Mouse (Mus musculus) kidney, adult 10 weeks (tissue): ENCODE data around the gene Dqx1. TPM values are rescaled to one million over a fixed set of nuclear protein-coding genes. Genes with fewer than 3 reads are reported as not detected.

Experiments used
- polyA plus RNA-seq: library from polyadenylated mRNA; stranded (reverse); fragments of 350-450 nt; fragmentation: Illumina TruSeq; extraction: RNeasy Lipid Tissue Mini Kit (QIAGEN cat#74804); gene quantifications from one replicate; pipeline ENCODE4 v1.2.3, GENCODE M21; 2014; ENCODE audit warnings: low read depth, low replicate concordance

Gene Dqx1
- polyA plus RNA-seq: 0.61 TPM

DNA sequence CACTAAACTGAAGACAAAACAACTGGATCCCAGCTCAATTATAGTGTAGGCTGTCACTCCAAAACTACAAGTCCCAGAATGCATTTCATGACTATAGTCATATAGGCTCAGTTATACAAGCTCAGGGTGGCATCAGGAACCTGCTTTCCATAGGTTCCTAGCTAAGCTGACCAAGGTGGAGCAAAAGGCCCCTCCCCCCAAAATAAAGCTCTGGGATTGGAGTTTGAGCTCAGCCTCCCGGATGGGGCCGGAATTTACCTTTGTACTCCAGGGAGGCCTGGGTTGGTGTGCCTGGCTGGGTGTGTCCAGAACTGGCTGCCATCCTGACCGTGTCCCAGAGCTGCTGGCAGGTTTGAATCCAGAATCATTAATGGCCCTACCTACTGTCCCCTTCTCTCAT is at the start of gene Dqx1:
Gene Dqx1 (plus strand): TSS at position 55 of the 400 bp plus-strand sequence.

DNA sequence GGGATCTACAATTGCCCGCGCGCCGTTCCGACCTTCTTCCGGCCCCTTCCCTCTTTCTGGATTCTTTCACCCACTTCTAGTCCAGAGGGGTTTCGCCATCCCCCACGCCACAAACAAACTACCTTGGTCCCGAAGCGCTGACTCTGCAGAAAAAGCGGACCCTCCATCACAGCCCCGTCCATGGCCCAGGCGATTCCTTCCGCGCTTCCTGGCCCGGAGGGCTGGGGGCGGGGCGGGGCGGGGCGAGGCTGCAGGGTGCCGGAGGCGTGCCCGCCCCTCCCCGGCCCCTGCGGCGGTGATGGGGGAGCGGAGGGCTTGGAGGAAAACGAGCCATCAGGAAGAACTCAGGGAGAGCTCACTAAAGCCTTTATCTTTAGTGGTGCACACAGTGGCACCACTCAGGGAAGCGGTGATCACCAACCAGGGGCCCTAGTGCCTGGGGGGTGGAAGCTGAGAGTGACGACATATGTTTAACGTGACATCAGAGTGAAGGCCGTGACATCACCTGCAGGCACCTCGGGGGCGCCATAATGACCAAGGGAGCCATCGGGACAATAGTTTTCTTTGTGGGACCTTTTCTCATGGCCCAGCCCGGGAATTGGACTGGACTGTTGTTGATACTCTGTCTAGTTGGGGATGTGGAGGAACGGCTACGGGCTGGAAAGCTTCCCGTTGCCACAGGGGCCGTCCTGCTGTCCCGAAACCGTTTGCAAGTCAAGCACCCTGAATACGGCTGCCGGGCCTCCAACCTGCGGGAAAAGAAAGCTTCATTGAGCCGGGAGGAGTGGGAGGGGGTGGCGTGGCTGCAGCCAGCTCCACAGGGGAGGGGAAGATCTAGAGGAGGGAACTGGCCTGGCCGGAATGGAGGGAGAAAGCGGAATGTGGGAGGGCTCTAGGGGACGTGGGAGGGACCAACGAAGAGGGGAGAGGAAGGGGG is 24.1 kb upstream of the Dqx1 start, which contains the start of the genes Dok1 and Loxl3:
Gene Dok1 (minus strand): TSS at position 223 of the 937 bp plus-strand sequence.
Gene Loxl3 (plus strand): TSS at position 925 of the 937 bp plus-strand sequence.

DNA sequence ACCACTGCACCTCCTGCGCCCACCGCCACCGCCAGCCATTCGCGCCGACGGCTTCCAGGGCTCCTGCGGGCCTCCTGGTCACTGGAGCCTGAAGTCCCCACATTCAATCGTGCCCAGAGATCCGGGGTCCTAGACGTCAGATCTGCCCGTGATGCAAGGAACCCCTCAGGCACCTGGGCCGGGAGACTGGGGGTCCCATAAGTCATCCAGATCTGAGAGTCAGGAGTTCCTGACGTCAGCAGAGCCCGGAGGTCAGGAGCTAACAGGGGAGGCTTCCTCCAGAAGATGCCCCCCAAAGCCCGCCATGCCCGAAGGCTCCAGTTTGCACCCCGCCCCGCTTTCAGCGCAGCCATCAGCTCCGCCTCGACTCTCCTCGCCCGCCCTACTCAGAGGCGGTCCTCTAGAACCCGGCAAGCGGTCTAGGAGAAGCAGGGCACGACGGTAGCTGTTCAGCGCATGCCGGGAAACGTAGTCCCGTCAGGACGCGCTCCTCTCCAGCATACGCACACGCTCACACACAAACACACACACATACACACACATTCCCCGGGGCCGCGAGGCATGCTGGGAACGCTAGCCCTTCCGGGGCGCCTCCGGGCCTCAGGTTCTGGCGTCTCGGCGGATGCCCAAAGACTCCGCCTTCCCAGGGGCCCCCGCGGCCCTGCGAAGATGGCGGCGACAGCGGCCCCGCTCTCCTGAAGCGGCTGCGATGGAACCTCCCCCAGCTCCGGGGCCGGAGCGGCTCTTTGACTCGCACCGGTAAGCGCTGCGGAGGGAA is 3.4 kb upstream of the Dqx1 start, which contains the start of gene Aup1:
Gene Aup1 (plus strand): TSS at position 448 of the 778 bp plus-strand sequence.

DNA sequence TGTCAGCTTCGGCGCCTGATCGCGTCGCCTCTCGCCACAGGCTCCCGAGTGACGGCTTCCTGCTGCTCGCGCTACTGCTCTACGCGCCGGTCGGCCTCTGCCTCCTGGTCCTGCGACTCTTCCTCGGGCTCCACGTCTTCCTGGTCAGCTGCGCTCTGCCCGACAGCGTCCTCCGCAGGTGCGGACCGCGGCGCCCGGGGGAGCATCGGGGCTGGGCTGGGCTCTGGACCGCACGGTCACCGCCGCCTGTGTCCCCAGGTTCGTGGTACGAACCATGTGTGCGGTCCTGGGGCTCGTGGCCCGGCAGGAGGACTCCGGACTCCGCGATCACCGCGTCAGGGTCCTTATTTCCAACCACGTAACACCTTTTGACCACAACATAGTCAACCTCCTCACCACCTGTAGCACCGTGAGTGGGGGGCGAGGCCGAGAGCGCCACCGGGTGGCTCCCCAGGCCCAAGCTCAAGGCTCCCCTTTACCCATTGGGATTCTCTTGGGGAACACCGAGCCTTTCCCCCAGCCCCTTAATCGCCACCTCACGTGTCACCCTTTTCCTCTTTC is 2.7 kb upstream of the Dqx1 start, which contains the start of gene Htra2:
Gene Htra2 (minus strand): TSS at position 403 of the 561 bp plus-strand sequence.

DNA sequence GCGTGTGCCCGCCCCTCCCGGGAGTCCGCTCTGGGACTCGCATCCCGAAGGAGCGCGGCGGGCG is 12.4 kb downstream of the Dqx1 start, which contains the start of gene Tlx2:
Gene Tlx2 (minus strand): TSS at position 47 of the 64 bp plus-strand sequence.

DNA sequence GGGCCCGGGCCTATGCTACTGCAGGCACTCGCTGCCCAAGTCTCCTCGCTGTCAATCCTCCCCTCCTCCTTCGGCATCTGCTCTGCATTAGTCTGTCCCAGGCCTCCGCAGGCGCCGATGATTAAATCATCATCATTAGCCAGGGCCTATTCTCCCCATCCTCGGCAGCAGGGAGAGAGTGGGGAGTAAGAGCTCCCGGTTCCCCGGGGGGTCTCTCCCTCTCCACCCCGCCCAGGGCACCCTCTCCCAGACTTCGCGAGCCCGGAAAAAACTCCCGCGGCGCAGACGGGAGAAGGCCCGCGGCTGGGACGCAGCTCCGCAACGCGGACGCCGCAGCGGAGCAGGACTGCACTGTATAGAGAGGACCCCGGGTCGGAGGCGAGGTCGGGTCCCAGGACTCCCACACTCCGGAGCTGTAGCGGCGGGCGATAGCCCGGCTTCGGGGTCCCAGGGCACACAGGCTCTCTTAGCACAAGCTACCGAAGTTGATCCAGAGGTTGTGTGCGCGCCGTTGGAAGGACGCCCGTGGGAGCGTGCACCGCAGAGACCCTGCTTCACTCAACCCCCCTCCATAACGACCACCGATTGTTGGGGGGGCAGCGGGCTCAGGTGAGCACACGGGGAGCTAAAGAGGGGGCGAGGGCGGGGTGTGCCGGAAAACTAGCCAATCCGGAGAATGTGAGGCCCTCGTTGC is 20.1 kb downstream of the Dqx1 start, which contains the start of gene Pcgf1:
Gene Pcgf1 (plus strand): TSS at position 240 of the 694 bp plus-strand sequence.

DNA sequence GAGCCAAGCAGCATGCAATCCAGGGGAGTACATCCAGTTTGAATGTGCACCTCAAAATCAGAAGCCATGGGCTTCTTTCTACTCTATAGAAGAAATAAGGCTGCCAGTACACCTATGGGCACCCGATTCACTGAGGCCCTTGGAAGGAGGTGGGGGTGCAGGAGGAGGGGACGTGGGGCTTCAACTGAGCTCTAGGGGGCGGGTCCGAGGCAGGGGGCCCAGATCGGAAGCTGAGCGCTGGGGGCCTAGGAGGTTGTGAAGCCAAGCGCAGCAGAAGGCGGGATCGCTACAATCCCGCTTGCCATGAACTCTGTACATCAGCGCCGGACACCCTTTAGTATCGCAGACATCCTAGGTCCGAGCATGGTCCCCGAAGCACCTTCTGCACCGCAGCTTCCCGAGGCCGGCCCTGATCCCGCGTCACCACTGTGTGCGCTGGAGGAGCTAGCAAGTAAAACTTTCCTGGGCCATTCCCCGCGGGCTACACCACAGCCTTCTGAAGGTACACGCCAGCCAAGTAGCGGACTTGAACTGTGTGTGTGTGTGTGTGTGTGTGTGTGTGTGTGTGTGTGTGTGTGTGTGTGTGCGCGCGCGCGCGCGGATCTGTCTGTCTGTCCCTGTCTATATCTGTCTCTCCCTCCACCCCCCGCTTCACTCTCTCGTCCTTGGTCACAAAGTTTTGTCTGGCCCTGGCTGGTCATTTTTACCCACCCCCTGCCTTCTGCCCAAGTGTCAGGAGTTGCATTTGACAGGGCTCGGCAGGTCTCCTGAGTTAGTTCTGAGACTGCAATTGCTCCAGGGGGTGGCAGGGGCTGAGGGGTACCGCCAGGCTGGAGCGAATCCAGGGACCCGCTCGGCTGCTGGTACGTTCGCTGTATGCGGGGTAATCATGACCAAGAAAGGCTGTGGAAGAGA is 28.7 kb downstream of the Dqx1 start, which contains the start of gene Lbx2:
Gene Lbx2 (plus strand): TSS at position 247 of the 915 bp plus-strand sequence.

DNA sequence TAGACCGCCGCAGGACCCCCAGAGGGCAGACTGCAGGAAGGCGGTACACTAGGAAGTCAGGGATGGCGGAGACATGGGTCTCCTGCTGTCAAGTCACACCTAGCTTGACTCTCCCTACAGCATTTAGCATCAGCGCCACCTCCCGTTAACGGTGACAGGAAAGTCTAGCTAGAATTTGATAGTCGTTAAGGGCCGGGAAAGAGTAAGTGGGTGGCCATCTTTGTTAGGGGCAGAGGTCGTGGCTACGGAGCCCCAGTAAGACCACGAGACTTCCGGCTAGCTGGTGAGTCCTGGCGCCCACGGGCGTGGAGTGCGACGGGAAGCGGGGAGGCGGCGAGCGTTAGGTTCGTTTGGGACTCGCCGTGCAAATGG is 43.7 kb downstream of the Dqx1 start, which contains the start of the genes Ccdc142 and Gm42688:
Gene Ccdc142 (plus strand): TSS at position 286 of the 372 bp plus-strand sequence.
Gene Gm42688 (plus strand): TSS at position 302 of the 372 bp plus-strand sequence.

DNA sequence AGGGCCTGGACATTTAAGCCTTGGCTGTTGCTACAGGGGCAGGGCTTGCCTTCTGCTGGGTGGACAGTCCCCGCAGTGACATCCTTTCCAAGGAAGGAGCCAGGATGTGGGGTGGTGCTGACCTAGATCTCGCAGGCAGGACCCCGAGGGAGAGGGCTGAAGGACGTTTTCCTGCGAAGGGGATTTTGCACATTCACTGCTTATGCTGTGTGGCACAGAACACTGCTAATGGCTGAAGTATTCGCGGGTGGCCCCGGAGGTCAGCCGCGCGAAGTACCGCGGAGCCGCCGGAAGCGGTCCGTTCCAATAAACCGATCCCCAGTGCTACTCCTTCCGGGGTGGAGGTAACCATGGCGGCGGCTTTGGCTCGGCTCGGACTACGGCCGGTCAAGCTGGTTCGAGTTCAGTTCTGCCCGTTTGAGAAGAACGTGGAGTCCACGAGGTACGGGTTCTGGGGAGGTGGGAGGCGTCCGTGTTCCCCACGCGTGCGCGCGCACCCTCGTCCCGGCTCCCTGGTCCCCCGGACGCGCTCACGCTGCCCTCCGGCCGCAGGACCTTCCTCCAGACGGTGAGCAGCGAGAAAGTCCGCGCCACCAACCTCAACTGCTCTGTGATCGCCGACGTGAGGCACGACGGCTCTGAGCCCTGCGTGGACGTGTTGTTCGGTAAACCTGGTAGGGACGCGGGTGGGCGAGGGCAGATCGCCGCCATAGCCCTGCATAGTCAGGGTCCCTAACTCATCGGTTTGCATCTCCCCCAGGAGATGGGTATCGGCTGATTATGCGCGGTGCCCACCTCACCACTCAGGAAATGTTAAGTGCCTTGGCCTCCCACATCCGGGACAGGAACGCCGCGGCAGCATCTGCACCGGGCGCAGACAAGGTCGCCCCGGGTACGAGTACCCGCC is 51.4 kb downstream of the Dqx1 start, which contains the start of gene Mrpl53:
Gene Mrpl53 (plus strand): TSS at position 279 of the 907 bp plus-strand sequence.

DNA sequence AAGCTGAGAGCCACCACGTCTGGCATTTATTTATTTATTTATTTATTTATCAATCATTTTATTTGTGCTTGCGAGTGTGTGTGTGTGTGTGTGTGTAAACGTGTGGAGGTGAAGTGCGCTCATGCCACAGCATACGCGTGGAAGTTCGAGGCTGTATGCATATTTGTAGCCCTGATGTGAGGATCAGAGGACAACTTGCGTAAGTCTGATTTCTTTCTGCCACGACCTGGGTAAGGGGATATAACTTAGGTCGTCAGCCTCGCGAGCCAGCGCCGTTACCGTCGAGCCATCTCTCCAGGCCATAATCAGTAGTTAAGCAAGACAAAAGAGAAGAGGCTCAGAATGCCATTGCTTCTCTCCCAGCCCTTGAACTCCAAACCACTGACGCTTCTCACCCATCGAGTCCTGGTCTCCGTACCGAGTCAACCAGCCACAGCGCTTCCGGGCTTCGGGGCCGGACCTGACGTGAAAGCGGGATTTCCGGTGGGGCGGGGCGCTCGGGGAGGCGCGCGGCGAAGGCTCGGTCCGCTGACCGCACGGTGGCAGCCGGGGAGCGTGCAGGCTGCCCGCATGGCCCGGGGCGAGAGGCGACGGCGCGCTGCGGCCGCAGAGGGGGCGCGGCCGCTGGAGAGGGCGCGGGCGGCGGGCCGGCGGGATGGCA is 57.5 kb downstream of the Dqx1 start, which contains the start of gene Mogs:
Gene Mogs (plus strand): TSS at position 486 of the 661 bp plus-strand sequence.

Other genes starting within 250 kb of the Dqx1 start
- not detected for gene Sema4f, start 118.1 kb upstream of the Dqx1 start, polyA plus RNA-seq
- gene M1ap, start 110.9 kb upstream of the Dqx1 start, polyA plus RNA-seq: not detected
- not detected for gene Dok1, start 24.4 kb upstream of the Dqx1 start, polyA plus RNA-seq
- gene Loxl3, start 23.7 kb upstream of the Dqx1 start, polyA plus RNA-seq: 1.3 TPM
- gene Aup1, start 3.3 kb upstream of the Dqx1 start, polyA plus RNA-seq: 3.8 TPM
- gene Htra2, start 2.6 kb upstream of the Dqx1 start, polyA plus RNA-seq: 1.8 TPM
- not detected for gene Tlx2, start 12.4 kb downstream of the Dqx1 start, polyA plus RNA-seq
- 3.8 TPM for gene Pcgf1, start 20.0 kb downstream of the Dqx1 start, polyA plus RNA-seq
- gene Lbx2, start 28.5 kb downstream of the Dqx1 start, polyA plus RNA-seq: not detected
- gene Ccdc142, start 43.8 kb downstream of the Dqx1 start, polyA plus RNA-seq: not detected
- 0.53 TPM for gene Gm42688, start 43.8 kb downstream of the Dqx1 start, polyA plus RNA-seq
- 50.2 TPM for gene Mrpl53, start 51.2 kb downstream of the Dqx1 start, polyA plus RNA-seq
- gene Mogs, start 57.7 kb downstream of the Dqx1 start, polyA plus RNA-seq: 2.3 TPM
- gene Wbp1, start 63.7 kb downstream of the Dqx1 start, polyA plus RNA-seq: 2.1 TPM
- gene Ino80b, start 67.6 kb downstream of the Dqx1 start, polyA plus RNA-seq: not detected
- 0.24 TPM for gene Rtkn, start 77.6 kb downstream of the Dqx1 start, polyA plus RNA-seq
- not detected for gene Wdr54, start 98.6 kb downstream of the Dqx1 start, polyA plus RNA-seq
- not detected for gene 1700003E16Rik, start 98.6 kb downstream of the Dqx1 start, polyA plus RNA-seq
- 10.8 TPM for gene Dctn1, start 108.1 kb downstream of the Dqx1 start, polyA plus RNA-seq
- gene Slc4a5, start 162.0 kb downstream of the Dqx1 start, polyA plus RNA-seq: 0.65 TPM